Mouse (Mus musculus) hindlimb bud, embryonic 11.5 days (tissue): Measurements from ENCODE around the gene Gprc5a.
A peak's percentile ranks its signal among the peaks of the same experiment; 100 is the strongest.

Experiments
- DNase-seq: peaks from one replicate; pipeline ENCODE4 v3.0.0-alpha.2; 2012; ENCODE audit warnings: low read depth, low spot score; ENCODE audit errors: extremely low spot score

Gene Gprc5a

DNA sequence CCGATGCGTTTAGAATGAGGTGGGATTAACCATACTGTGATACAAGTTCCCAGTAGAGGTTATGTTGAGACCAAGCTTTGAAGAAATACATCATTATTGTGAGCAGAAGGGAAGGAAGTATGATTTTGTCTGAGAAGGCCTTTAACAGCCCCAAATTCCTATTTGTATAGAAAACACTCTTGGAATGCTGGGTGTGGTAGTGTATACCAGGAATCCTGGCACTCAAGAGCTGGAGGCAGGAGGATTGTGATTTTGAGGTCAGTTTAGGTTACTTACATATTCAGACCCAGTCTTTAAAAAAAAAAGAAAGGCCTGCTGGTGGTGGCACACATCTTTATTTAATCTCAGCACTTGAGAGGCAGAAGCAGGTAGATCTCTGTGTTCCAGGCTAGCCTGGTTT, 4.9 kb downstream of the Gprc5a start:
- no peak for DNase-seq

DNA sequence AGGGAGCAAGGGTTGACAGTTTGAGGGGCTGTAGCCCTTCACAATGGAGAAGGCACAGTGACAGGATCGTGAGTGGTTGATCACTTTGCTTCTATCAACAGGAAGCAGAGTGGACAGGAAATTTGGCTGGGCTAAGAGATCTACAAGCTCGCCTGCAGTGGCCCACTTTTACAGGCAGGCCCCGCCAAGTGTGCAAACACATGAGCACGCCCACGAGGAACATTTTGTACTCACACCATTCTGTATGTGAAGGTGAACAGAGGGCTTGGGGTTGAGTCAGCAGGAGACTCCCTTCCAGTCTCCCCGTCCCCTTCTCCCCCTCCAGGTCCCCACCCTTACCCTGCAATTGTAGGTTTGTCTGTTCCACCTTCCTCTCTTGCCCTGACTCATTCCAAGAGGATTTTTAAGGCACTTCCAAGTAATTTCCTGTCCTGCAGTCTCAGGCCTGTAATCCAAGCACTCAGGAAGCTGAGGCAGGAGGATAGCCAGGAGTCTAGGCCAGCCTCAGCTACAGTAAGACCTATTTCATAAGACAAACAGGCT, 9.0 kb downstream of the Gprc5a start:
- no peak for DNase-seq

DNA sequence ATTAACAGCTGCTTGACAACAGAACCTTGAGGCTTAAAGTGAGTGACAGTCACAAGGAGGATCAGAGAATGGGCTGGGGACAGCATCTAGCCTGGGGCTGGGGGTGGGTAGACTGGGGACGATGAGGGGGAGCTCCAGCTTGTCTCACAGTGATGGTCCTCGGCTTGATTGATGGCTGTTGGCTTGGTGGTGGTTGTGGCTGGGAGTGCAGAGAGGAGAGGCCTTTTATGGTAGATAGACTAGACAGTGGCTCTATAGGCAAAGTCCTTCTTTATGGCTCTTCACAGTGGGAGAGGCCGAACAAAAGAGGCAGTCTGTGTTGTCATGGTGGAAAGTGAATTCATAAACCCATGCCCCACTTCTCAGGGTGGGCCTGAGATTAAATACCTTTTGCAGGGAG, 10.8 kb downstream of the Gprc5a start:
- no peak for DNase-seq

DNA sequence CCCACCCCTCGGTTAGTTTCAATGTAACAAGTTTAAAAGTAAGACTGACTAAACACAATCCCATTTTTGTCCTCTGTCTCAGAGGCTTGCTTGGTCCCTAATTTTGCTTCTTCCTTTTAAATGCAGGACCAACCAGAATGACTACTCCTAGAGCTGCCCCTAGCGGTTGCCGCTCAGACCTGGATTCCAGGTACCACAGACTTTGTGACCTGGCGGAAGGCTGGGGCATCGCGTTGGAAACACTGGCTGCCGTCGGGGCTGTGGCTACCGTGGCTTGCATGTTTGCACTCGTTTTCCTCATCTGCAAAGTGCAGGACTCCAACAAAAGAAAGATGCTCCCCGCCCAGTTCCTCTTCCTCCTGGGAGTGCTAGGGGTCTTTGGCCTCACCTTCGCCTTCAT, 13.0 kb downstream of the Gprc5a start:
- no peak for DNase-seq

DNA sequence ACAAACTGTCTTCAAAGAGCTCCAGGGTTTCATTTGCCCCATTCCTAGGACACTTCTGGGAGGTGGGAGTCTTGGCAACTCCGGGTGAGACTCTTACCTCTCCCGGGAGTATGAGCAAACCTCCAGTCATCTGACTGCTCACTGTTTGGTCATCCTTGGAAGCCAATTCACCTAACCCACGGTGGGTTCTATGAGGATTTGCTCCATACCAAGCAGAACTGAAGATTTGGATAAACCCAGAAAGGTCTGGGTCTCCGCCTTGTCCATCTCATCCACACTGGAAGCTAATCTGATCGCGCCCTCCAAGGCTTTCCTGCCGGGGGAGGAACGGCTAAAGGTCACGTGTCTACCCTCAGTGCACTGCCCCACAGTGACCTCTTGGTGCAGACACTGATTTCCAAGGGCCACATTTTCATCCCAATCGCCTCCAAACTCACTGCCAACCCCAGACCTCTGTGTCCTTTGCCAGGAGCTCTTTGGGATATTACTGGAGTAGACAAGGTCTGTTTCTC, 18.6 kb downstream of the Gprc5a start:
- no peak for DNase-seq

DNA sequence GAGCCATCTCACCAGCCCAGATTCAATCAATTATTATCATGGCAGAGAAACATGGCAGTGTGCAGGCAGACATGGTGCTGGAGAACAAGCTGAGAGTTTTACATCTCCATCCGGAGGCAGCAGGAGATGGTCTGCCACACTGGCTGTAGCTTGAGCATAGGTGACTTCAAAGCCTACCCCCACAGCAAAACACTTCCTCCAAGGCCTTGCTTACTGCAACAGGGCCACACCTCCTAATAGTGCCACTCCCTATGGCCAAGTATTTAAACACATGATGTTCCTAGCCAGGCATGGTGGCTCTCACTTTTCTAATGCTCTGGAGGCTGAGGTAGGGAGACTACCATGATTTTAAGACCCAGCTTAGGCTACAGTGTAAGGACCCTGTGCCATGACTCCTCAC, 20.3 kb downstream of the Gprc5a start:
- DNase-seq, result no peak

DNA sequence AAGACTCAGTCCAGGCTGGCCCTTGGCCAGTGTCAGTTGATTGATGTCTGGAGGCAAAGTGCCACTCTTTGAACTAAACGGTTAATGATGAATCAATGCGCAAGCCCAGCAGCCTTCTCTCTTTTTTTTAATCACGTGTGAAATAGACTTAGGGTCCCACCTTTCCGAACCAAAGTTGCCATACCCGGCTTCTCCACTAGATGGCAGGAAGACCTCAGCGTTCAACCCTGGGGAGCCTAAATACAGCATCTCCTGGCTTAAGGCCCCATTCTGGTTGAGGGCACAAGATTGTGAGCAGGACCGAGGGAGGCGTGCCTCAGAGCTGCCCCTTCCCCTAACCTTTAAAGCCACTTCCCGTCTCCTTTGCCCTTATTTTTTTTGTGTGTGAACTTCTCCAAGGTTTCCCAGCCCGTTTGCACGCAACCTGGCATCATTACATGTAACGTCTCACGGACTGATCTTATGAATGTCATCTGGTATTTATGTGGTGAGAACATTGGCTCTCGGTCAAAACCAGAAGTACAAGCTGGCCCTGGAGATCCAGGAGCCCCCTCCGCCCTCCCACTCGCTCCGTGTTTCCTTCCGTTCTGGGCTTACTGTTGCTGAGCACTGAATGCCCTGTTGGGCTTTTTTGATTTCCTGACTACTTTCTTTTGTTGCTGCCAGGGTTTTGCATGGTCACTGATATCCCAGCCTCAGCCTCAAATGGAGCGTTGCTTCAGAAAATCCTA, 22.4 kb downstream of the Gprc5a start:
- DNase-seq, result peak; percentile 89

DNA sequence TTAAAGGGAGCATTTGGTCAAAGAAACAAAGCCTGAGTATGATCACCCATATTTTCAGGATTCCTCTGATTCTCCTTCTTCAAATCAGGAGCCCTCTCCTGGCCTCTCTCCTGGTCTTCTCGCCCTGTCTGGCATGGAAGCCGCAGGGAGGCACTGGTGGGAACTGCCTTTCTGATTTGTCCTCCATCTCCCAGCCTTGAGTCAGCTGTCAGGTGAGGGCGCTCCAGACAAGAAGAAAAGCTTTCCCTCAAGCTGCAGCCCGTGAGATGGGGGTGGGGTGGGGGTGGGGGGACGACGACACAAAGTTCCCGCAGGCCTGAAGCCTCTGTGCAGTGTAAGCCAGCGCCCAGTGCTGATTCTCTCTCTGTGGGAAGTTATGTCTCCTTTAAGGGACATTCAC, 24.3 kb downstream of the Gprc5a start:
- DNase-seq, result no peak

DNA sequence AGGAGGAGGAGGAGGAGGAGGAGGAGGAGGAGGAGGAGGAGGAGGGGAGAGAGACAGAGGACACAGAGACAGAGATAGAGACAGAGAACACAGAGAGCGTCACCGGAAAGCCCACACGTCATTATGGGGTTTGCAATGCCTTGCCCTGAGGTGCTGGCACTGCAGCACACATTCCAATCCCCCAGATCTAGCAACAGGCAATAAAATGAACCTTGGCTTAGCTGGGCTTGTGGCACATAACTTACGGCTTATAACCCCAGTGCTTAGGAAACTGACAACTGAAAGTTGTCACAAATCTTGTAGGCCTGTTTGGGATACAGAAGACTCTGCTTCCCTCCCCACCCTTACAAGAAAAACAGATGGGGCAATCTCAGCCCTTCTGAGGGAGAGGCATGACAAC, 25.2 kb downstream of the Gprc5a start:
- DNase-seq, result no peak

DNA sequence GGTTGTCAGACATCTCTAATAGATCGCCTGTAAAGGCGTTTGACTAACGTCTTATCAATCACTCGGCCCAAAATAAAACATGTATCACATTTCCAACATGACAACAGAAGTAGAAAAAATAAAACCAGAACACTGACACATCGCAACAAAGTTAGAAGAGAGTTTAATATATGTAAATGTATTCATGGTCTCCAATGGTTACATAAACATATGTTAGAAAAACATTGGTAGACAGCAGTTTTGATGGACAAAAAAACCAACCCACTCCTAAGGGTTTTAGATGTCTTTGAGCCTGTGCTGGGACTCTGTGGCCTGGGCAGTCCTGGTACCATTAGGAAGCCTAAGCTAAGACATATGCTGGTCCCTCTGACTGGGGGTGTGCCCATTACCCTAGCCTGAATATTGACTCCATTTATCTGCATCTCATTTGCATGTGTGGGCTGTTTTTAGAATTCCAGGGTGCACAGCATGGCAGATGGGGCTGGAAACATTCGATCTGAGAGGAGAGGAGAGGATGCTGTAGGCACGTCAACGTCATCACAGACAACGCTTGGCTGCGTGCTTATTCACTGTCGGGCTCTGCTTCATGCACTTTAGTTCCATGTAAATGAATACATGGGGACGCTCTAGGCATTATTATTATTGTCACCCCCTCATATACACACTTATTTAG, 27.5 kb downstream of the Gprc5a start:
- DNase-seq, result no peak

DNA sequence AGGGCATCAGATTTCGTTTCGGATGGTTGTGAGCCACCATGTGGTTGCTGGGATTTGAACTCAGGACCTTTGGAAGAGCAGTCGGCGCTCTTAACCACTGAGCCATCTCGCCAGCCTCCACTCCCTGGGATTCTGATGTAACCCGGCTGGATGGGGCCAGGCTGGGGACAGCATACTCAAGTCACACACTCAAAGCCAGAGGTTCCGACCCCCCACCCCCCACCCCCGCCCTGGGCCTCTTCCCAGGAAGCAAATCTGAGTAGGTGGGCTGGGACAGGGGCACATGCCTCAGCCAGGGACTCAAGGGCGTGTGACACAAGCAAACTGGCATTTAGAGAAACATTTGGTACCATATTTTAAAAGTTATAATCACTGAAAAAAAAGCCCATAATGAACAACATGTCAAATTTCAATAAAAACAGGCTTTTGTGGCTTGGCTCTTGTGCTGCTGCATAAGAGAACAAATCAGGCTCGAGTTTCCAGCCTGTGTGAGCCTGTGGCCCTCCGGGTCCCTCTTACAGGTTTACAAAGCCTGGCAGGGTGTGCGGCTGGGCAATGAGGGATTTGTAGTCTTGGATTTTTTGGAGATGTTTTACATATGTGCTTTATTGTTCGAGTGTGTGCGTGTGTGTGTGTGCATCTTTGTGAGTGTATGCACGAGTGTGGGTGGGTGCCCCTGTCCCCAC, 35.5 kb downstream of the Gprc5a start:
- no peak for DNase-seq

DNA sequence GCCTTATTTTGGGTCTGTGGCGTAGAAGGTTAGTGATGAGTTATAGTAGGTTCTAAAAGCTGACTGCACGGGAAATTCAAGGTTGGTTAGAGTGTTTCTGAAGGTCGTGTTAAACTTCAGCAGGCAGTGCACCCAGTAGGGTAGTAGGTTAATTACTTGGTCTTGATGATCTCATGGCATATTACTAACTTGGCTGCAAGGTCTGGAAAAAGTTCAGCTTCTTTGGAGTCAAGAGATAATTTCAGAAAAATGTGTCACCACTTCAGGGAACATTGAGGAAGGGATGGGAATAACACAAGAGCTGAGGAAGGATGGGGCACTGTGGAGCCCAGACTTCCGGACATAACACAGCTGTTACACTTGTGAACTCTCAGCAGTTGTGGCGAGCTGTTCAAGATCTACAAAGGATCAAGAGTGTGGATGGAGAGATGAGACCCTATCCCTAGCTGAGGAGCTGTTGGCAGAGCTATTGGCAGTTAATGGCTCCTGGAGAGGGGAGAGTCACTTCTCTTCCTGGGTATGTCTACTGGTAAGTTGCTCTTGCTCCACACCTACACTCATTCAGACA, 37.4 kb downstream of the Gprc5a start:
- DNase-seq, result no peak

DNA sequence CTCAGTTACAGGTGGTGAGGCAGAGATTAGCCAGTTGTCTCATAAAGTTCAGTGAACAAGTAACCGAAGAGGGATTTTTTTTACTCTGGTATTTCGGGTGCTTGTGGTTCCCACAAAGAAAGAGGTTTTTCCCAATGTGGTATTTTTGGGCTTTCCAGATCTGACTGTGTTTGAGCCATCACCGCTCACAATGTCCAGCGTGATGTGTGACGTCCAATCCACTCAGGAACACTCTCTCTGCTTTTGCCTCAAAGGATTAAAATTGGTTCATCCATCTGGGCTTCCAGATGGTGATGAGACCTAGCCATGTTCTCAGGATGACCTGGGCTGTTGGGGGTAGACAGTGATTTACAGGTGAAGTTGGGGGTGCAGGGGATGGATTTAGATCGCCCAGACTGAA, 41.6 kb downstream of the Gprc5a start:
- DNase-seq, result no peak

DNA sequence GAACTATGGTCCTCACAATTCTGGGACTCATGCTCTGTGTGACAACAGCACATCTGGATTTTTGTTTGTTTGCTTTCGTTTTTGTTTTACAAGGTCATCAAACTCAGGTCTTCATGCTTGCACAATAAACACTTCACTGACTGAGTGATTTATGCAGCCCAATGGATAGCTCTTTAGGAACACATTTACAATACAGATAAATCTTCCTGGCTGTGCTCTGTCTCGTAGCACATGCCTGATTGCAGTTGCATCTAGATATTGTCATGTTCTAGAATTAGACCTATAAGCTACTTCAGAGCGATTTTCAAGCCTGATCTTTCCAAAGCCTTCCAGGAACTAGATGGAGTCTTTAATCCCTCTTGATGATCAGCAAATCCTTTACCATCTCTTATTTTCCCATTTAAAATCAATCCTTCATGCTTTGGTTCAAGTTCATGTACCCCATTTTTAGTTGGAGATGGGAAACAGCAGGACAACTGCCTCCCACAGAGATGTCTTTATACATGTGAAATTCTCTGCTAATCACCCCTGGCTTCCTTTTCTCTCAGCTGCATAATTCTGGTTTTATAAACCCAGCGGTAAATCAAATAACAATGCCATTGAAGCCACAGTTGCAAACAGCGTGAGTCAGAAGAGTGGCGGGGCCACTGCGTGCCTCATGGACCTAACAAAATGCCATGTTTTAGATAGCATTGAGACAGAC, 47.1 kb downstream of the Gprc5a start:
- no peak for DNase-seq

DNA sequence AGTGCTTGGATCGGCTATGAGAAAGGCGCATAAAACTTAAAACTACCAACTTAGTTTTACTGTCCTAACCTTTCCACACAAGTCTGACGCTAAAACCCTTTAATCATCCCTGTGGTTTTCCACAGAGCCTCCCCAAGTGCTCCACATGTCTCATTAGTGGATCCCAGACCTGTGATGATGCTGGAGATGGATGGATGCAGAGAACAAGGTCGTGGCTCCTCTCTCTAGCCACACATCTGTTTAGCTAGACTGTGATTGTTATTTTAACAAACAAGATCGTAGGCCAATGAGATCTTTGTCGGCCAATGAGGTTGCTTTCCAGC, 47.6 kb downstream of the Gprc5a start:
- DNase-seq, result no peak

DNA sequence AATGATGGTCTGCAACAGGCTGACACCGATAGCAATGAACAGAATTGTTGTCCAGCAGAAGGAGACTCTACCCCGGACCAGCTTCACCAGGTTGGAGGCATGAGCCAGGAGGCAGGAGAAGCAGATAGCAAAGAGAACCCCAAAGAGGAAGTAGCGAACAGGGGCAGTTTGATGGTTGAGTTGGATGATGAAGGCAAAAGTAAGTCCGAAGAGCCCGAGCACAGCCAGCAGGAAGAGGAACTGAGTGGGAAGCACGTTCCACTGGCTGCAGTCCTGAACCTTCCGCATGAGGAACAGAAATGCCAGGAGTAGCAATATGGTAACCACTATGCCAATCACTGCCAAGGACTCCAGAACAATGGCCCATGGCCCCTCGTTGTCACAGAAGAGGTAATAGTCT, 51.0 kb downstream of the Gprc5a start:
- no peak for DNase-seq

DNA sequence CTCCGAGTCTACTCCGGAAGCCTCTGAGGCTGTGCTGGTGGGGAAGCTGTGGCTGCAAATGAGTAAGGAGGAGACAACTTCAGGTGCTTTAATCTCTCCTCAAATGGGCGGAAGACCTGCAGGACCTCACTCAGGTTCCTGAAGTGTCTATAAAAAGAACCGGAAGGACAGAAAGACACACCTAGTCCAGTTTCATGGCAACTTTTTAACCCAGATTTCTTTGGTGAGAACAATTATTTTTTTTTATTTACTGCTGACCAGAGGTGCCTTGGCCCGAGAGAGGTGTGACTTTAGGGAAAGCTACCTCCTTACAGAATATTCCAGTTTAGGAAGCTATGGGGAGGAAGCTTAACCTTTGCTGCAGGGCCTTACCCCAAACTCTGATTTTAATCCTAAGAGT, 52.7 kb downstream of the Gprc5a start, which contains the start of gene Gprc5d:
TSS of gene Gprc5d (minus strand) at position 101 of the 400 bp plus-strand sequence.
- DNase-seq, result no peak

DNA sequence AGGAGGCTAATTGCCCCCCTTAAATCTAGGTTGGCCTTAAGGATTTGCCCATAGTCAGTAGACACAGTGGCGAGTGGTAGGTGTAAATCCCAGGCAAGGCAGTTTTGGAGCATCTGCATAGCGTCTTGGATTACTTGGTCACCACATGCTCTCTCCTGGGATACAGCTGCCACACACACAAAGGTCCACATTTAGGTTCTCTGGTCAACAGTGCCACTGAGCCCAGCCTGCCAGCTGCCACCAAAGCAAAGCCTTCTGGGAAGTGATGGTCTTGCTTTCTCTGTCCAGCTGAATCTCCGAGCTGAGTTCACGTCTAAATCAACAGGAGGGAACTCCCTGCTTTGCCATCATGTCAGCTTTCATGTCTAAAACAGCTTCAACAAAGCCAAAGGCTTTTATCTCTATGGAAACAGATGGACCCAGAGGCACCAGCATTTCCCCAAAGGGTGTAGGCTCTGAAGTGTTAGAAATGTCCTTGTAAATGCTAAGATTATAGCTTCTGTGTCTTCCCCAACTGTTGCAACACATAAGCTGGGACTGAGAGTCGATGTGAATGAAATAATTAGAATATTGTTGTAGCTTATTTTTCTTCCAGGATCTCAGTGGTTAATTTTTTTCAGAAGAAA, 59.4 kb downstream of the Gprc5a start:
- no peak for DNase-seq

DNA sequence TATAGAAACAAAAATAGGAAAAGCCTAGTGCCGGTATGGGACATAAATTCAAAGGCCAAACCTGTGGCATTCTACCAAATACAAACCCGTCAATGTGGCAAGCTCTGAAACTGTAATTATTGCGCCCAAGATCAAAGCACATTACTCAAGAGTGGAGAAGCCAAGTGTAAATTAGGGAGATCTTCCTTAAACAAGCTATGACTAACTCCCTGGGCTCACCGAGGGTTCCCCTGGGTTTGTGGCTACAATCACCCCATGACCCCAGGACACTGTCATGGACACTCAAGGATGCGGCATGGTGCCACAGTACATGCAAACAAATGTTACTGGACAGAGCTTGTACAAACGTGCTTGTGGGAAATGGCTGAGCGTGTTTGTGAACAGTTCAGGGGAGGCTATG, 67.6 kb downstream of the Gprc5a start:
- DNase-seq, result no peak

DNA sequence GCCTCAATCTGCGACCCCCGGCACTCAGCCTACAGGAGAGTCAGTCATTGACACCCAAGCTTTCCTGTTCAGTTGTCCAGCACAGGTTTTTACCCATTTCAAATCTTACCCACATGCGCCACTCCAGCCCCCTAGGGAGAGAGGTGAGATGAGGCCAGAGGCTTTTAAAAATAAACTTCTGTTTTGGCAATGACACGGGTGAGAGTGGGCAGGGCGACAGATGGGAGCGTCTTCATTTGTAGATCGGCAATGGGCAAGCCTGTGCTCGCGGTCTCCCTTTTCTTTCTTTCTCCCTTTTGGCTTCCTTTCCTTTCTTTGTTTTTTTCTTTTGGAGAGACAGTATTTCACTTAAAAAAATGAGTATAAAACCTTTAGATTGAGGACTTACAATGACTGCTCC, 68.0 kb downstream of the Gprc5a start:
- DNase-seq, result no peak
